ENCODE assay signal across 11 mouse cellular contexts in the genomic region with DNA sequence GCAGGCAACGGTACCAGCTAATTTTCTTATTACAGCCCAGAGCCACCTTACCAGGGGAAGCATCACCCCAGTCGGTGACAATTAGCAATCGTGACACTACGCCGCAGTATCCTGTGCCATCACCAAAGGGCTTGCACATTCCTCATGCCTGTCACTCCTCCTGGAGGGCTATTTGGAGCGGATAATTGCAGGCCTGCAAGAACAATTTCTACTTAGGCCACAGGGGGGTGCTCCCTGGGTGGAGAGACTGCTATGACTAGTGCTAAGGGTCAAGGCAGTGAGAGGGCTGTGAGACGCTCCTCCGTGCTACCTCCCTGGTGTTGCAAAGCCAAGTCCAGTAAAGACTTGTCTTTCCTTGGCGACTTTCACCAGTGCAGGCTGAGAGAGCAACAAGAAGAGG. TPM values are rescaled to one million over a fixed set of nuclear protein-coding genes. Genes with fewer than 3 reads are reported as not detected.
DNase-seq lines count a peak whose midpoint lies in the region; ATAC-seq and TF ChIP-seq lines count a peak whose summit lies in the region.
"Had no signal": no experiment of that assay in that cellular context is flagged by ENCODE, and none has a peak within 500 bp of the region (broad histone marks: within the 10 kb centered on the region; RNA-seq: fewer than 3 reads in every experiment).

No protein-coding gene starts in this region.

- H3K9me3 ChIP-seq in forebrain, postnatal 0 days (ENCODE audit: low read length) = no peaks in the 10 kb centered on the region
- H3K9me3 ChIP-seq in forebrain, embryonic 10.5 days = no peaks in the 10 kb centered on the region
- H3K9me3 ChIP-seq: limb, embryonic 12.5 days had no signal

- peak; percentile 50; the same call in 1 of the 2 replicates for ATAC-seq in forebrain, postnatal 0 days

- no peak overlapping the region for H3K27ac ChIP-seq in forebrain, postnatal 0 days (ENCODE audit: low read depth, low read length)
- no peak overlapping the region for H3K27ac ChIP-seq in forebrain, embryonic 10.5 days
- H3K27ac ChIP-seq in testis, adult 2 months (ENCODE audit: control insufficient read depth, insufficient read depth, low read depth, low read length) = no peak overlapping the region
- H3K27ac ChIP-seq: limb, embryonic 12.5 days had no signal

- TF ChIP-seq CTCF in forebrain, postnatal 0 days (IDR thresholded peaks at IDR 0.05; ENCODE audit: low read depth) = no peak
- no peak for TF ChIP-seq CTCF in testis, adult 2 months (IDR thresholded peaks at IDR 0.05; ENCODE audit: control insufficient read depth, insufficient read depth, insufficient replicate concordance, low read depth, low read length)

- no peak overlapping the region for H3K4me2 ChIP-seq in forebrain, postnatal 0 days (ENCODE audit: low read depth)
- H3K4me2 ChIP-seq: limb, embryonic 12.5 days had no signal

- no peaks in the 10 kb centered on the region for H3K36me3 ChIP-seq in forebrain, postnatal 0 days (ENCODE audit: insufficient read depth)
- H3K36me3 ChIP-seq in forebrain, embryonic 10.5 days (replicated peaks) = no peaks in the 10 kb centered on the region
- H3K36me3 ChIP-seq in testis, adult 2 months (ENCODE audit: control insufficient read depth, insufficient read depth, low read length) = no peaks in the 10 kb centered on the region
- H3K36me3 ChIP-seq: limb, embryonic 12.5 days had no signal

- no peak overlapping the region for H3K9ac ChIP-seq in forebrain, postnatal 0 days
- H3K9ac ChIP-seq: limb, embryonic 12.5 days had no signal

- H3K27me3 ChIP-seq in forebrain, postnatal 0 days (ENCODE audit: insufficient read depth, low read length) = no peaks in the 10 kb centered on the region
- H3K27me3 ChIP-seq in forebrain, embryonic 10.5 days (ENCODE audit: poor library complexity, severe bottlenecking) = peaks cover 11% of the 10 kb centered on the region; the same call in 1 of the 2 replicates
- no peaks in the 10 kb centered on the region for H3K27me3 ChIP-seq in testis, adult 2 months (ENCODE audit: control insufficient read depth, insufficient read depth, low read length)

- WGBS in forebrain, postnatal 0 days = 57% methylated on average over 9 of the region's 9 CpGs
- WGBS in forebrain, embryonic 10.5 days = 65% methylated on average over 9 of the region's 9 CpGs

- no peaks in the 10 kb centered on the region for H3K4me1 ChIP-seq in forebrain, postnatal 0 days (ENCODE audit: insufficient read depth)
- H3K4me1 ChIP-seq in forebrain, embryonic 10.5 days = no peaks in the 10 kb centered on the region
- H3K4me1 ChIP-seq in testis, adult 2 months (ENCODE audit: control insufficient read depth, insufficient read depth, low read length) = peaks cover 7% of the 10 kb centered on the region
- H3K4me1 ChIP-seq: limb, embryonic 12.5 days had no signal

- H3K4me3 ChIP-seq in forebrain, postnatal 0 days (ENCODE audit: low read depth, low read length) = no peak overlapping the region
- H3K4me3 ChIP-seq in forebrain, embryonic 10.5 days = no peak overlapping the region
- peak overlapping the region; percentile 36 for H3K4me3 ChIP-seq in testis, adult 2 months (ENCODE audit: control insufficient read depth, low read depth, low read length)
- H3K4me3 ChIP-seq: limb, embryonic 12.5 days had no signal

- TF ChIP-seq POLR2A in testis, adult 2 months (IDR thresholded peaks at IDR 0.05; ENCODE audit: control insufficient read depth, low read depth, low read length) = no peak

- no peak for DNase-seq in forebrain, postnatal 0 days
- no peak for DNase-seq in forebrain, embryonic 10.5 days (ENCODE audit: extremely low spot score, low spot score)
- no peak for DNase-seq in testis, postnatal 14 days (ENCODE audit: low spot score)
- peak; percentile 61 to 63 for DNase-seq in lung, adult 18-20 months
- no peak for DNase-seq in thymus, postnatal 36 days
- DNase-seq in right cerebral cortex, adult 18-20 months = no peak
- no peak for DNase-seq in layer of hippocampus, postnatal 25 days (ENCODE audit: extremely low spot score in 1 of 2, low spot score in 1 of 2)

RNA-seq across cellular contexts. Expression of a gene that starts 16.1 kb away (rescaled TPM):
- 25.2 and 25.4 TPM in 2 replicates for total RNA-seq in forebrain, postnatal 0 days (2014; rRNA removed)
- 9.1 and 13.1 TPM in 2 replicates for polyA plus RNA-seq in forebrain, postnatal 0 days (2015; fragmentation: Nextera tagmentation; extraction: Ambion mirVana)
- 0.22 TPM in 1 of 2 replicates, not detected in the other for polyA plus RNA-seq in forebrain, embryonic 10.5 days (2016; fragmentation: Nextera tagmentation; extraction: Ambion mirVana)
- 0.02 and 0.05 TPM in 2 replicates for polyA plus RNA-seq in testis, adult 2 months (2012; rRNA removed)
- total RNA-seq in layer of hippocampus, postnatal 25 days (2021) = 100 to 1,000 TPM; 198 to 206 TPM
- polyA plus RNA-seq: limb, embryonic 12.5 days had no signal

RNA-seq across cellular contexts. Expression of a gene that starts 57.7 kb away (rescaled TPM):
- total RNA-seq in forebrain, postnatal 0 days (2014; rRNA removed) = not detected in 2 replicates
- polyA plus RNA-seq in forebrain, postnatal 0 days (2015; fragmentation: Nextera tagmentation; extraction: Ambion mirVana) = 0.33 and 0.47 TPM in 2 replicates
- polyA plus RNA-seq in forebrain, embryonic 10.5 days (2016; fragmentation: Nextera tagmentation; extraction: Ambion mirVana) = 2.0 and 2.5 TPM in 2 replicates
- polyA plus RNA-seq in testis, adult 2 months (2012; rRNA removed) = 3.6 TPM in 1 of 2 replicates, not detected in the other
- not detected for total RNA-seq in layer of hippocampus, postnatal 25 days (2021)
- total RNA-seq: megakaryocyte, adult 5-6 weeks; neutrophil, adult 5-6 weeks had no signal

Comparison
In these comparisons a context has a peak if more than half of its experiments do, and no peak if none do; other contexts are left out.
1. DNase-seq: peak in lung, adult 18-20 months (2 of 2); none in forebrain, postnatal 0 days (single experiment), forebrain, embryonic 10.5 days (single experiment), testis, postnatal 14 days (single experiment), thymus, postnatal 36 days (0 of 2), right cerebral cortex, adult 18-20 months (single experiment) and layer of hippocampus, postnatal 25 days (0 of 2).